Mouse (Mus musculus) neural tube, embryonic 12.5 days (tissue): ENCODE data around the gene Vmn1r117. TPM values are rescaled to one million over a fixed set of nuclear protein-coding genes. Genes with fewer than 3 reads are reported as not detected.
"Not testable (repeated sequence)": the region's sequence is repeated elsewhere in the genome, so short reads cannot be mapped to it uniquely, and the experiment has no call there.

Experiments
- ATAC-seq: fragments of 200-750 bp; cut with Nextera tagmentation; 2 replicates; pipeline ENCODE4 v1.8.0; 2017; ENCODE audit warnings: low read depth, mild to moderate bottlenecking, moderate TSS enrichment, moderate library complexity; ENCODE audit not compliant: low FRiP score
- H3K27ac ChIP-seq: fragments of 300-500 bp; sonication (generic); 2 replicates; pipeline ENCODE4 v1.5.1; 2016
- H3K27me3 ChIP-seq: fragments of 300-500 bp; sonication (generic); replicated peaks from 2 replicates; pipeline ENCODE4 v1.6.1; 2016; ENCODE audit warnings: mild to moderate bottlenecking
- H3K36me3 ChIP-seq: fragments of 300-500 bp; sonication (generic); 2 replicates; pipeline ENCODE4 v1.6.1; 2016; ENCODE audit warnings: mild to moderate bottlenecking
- H3K4me1 ChIP-seq: fragments of 300-500 bp; sonication (generic); 2 replicates; pipeline ENCODE4 v1.6.1; 2016
- H3K4me2 ChIP-seq: fragments of 300-500 bp; sonication (generic); replicated peaks from 2 replicates; pipeline ENCODE4 v1.6.1; 2016; ENCODE audit warnings: mild to moderate bottlenecking
- H3K4me3 ChIP-seq: fragments of 300-500 bp; sonication (generic); 2 replicates; pipeline ENCODE4 v1.5.1; 2016
- H3K9ac ChIP-seq: fragments of 300-500 bp; sonication (generic); 2 replicates; pipeline ENCODE4 v1.6.1; 2016; ENCODE audit warnings: mild to moderate bottlenecking
- H3K9me3 ChIP-seq: fragments of 300-500 bp; sonication (generic); 2 replicates; pipeline ENCODE4 v1.6.1; 2016; ENCODE audit warnings: mild to moderate bottlenecking
- WGBS: fragments of 180-500 bp; shearing (Covaris S2); methylation state at CpG from one replicate; pipeline ENCODE4 v1.1.7; 2016; 5-methylcytosine and 5-hydroxymethylcytosine counted together
- polyA plus RNA-seq: library from polyadenylated mRNA; unstranded; fragments of >200 nt; fragmentation: Nextera tagmentation; extraction: Ambion mirVana; gene quantifications from 2 replicates; pipeline ENCODE4 v1.2.1, GENCODE M21; 2016

Vmn1r117 gene
- not detected in 2 replicates for polyA plus RNA-seq

DNA sequence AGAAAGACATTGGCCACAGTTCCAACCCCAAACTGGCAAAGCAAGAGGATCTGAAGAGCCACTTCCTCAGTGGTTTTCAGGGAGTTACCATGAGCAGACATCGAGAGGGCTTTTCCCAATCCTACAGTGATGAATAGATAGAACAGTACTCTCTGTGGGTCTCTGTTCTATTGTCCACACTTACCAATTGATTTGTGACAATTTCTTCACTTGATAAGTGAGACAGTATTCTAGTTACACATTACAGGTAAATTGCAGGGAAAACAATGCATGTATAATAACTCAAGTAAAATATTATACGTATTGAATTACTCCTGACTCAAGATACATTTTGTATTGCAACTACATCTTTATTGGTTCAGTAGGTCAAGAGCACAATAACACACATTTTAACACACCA lies at the start of gene Vmn1r117:
TSS of gene Vmn1r117 (minus strand) at position 101 of the 400 bp plus-strand sequence.
- H3K4me2 ChIP-seq, H3K4me3 ChIP-seq, H3K27ac ChIP-seq, H3K27me3 ChIP-seq, H3K4me1 ChIP-seq, H3K9ac ChIP-seq, H3K9me3 ChIP-seq, H3K36me3 ChIP-seq, ATAC-seq: not testable (repeated sequence)
- no CpG with 5 or more reads among the region's 2 CpGs for WGBS

DNA sequence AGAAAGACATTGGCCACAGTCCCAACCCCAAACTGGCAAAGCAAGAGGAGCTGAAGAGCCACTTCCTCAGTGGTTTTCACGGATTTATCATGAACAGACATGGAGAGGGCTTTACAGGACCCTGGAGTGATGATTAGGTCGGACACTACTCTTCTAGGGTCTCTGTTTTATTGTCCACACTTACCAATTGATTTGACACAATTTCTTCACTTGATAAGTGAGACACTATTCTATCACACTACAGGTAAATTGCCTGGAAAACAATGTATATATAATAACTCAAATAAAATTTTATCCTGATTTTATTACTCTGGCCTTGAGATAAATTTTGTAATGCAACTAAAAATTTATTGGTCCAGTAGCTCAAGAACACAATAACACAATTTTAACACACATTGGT lies 28.3 kb upstream of the Vmn1r117 start, which contains the start of gene Vmn1r118:
TSS of gene Vmn1r118 (minus strand) at position 101 of the 400 bp plus-strand sequence.
- not testable (repeated sequence) for H3K4me3 ChIP-seq, H3K4me1 ChIP-seq, H3K27me3 ChIP-seq, ATAC-seq, H3K27ac ChIP-seq, H3K4me2 ChIP-seq, H3K36me3 ChIP-seq, H3K9me3 ChIP-seq, H3K9ac ChIP-seq
- no CpG with 5 or more reads among the region's 2 CpGs for WGBS

DNA sequence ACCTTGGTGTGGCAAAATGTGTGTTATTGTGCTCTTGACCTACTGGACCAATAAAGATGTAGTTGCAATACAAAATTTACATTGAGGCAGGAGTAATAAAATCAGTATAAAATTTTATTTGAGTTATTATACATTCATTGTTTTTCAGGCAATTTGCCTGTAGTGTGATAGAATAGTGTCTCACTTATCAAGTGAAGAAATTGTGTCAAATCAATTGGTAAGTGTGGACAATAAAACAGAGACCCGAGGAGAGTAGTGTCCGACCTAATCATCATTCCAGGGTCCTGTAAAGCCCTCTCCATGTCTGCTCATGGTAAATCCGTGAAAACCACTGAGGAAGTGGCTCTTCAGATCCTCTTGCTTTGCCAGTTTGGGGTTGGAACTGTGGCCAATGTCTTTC lies 12.0 kb downstream of the Vmn1r117 start, which contains the start of gene Vmn1r116:
TSS of gene Vmn1r116 (plus strand) at position 301 of the 400 bp plus-strand sequence.
- H3K4me3 ChIP-seq, H3K27me3 ChIP-seq, H3K4me2 ChIP-seq, H3K4me1 ChIP-seq, ATAC-seq, H3K36me3 ChIP-seq, H3K9me3 ChIP-seq, H3K9ac ChIP-seq, H3K27ac ChIP-seq: not testable (repeated sequence)
- WGBS, result 60% methylated on average over 3 of the region's 3 CpGs

DNA sequence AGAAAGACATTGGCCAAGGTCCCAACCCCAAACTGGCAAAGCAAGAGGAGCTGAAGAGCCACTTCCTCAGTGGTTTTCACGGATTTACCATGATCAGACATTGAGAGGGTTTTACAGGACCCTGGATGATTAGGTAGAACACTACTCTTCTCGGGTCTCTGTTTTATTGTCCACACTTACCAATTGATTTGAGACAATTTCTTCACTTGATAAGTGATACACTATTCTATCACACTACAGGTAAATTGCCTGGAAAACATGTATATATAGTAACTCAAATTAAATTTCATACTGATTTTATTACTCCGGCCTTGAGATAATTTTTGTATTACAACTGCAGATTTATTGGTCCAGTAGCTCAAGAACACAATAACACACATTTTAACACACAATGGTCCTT lies 39.0 kb downstream of the Vmn1r117 start, which contains the start of gene Vmn1r115:
TSS of gene Vmn1r115 (minus strand) at position 101 of the 400 bp plus-strand sequence.
- H3K9ac ChIP-seq, H3K4me1 ChIP-seq, ATAC-seq, H3K27ac ChIP-seq, H3K27me3 ChIP-seq, H3K36me3 ChIP-seq, H3K9me3 ChIP-seq, H3K4me2 ChIP-seq, H3K4me3 ChIP-seq: not testable (repeated sequence)
- 91% methylated on average over 1 of the region's 3 CpGs for WGBS

Other genes starting within 250 kb of the Vmn1r117 start
- not detected in 2 replicates for gene Vmn1r107, start 215.2 kb downstream of the Vmn1r117 start, polyA plus RNA-seq
- not detected in 2 replicates for gene Vmn1r111, start 180.9 kb downstream of the Vmn1r117 start, polyA plus RNA-seq
- not detected in 2 replicates for gene Gm10668, start 153.5 kb downstream of the Vmn1r117 start, polyA plus RNA-seq
- not detected in 2 replicates for gene Vmn1r112, start 112.9 kb downstream of the Vmn1r117 start, polyA plus RNA-seq
- gene Vmn1r113, start 96.8 kb downstream of the Vmn1r117 start, polyA plus RNA-seq, result not detected in 2 replicates
- gene Vmn1r114, start 71.9 kb downstream of the Vmn1r117 start, polyA plus RNA-seq, result not detected in 2 replicates
- not detected in 2 replicates for gene Vmn1r115, start 39.1 kb downstream of the Vmn1r117 start, polyA plus RNA-seq
- gene Vmn1r116, start 11.9 kb downstream of the Vmn1r117 start, polyA plus RNA-seq, result not detected in 2 replicates
- not detected in 2 replicates for gene Vmn1r118, start 28.2 kb upstream of the Vmn1r117 start, polyA plus RNA-seq
- gene Vmn1r119, start 128.3 kb upstream of the Vmn1r117 start, polyA plus RNA-seq, result not detected in 2 replicates
- gene Vmn1r120, start 169.7 kb upstream of the Vmn1r117 start, polyA plus RNA-seq, result not detected in 2 replicates
- not detected in 2 replicates for gene Vmn1r121, start 214.4 kb upstream of the Vmn1r117 start, polyA plus RNA-seq